Mouse (Mus musculus): Measurements from ENCODE around the gene Tff1.

The Tff1 gene

GRCm38 (mm10) chr17:31152966-31153499 is 12.0 kb downstream of the Tff1 start:
- no peak for DNase-seq

DNA sequence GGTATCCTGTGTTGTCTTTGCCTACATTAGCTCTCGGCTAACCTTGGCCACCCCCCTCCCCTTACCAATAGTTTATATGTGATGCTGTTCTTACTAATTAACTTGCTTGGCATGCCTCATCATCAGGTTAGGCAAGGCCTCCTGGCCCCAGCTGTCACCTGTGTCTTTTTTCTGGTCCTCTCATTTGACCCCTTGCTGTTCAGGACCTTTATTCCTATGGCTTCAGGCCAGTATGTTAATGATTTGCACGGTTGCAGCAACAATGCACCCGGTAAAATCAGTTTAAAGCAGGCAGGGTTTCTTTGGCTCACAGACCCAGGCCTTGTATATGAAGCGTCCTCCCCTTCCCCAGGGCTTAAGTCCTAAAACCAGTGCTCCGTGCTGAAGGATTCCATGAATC is 12.6 kb downstream of the Tff1 start:
- no peak for DNase-seq

- DNase-seq, result no peak
These were observed 19.1 kb downstream of the Tff1 start for GRCm38 (mm10) chr17:31145998-31146397.

DNA sequence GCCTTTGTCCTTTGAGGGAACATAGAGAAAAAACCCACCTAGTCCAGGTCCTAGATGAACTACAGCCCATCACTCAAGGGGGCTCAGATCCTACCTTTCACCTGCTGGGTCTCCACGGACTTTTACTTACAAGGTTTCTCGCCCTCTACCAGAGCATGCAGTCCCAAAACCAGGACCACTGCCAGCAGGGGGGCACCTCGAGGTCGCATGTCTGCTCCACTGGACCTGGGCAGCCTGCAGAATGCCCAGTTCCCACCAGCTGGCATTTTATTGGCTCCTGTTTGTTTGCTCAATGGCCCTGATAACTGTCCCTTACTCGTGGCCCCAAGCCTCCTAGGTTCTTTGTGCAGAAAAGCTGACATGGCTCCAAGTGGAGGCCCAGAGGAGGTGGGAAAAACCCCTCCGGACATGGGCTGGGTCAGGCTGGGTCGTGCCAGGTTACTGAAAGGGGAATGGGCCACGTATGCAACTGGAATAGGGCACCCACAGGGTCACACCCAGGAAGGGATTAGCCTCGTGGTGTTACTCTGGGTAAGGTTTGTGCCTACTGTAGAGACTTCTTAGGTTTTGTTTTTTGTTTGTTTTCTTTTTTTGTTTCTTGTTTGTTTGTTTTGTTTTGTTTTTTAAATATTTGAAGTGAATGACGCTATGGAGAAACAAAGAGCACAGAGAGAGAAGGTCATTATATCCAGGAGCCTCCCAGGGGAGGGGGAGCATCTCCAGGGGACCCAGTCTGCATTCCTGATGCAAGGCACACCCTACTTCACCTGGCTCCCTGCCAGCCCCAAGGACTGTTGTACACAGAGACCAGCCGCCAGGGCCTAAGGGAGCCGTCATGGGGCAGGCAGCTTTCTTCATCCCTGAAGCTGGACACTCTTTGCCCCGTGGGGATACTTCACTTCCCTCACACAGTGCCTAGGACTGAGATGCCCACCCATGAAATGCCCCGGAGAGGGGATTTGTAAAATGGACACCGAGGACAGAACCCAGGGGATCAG is 20.7 kb downstream of the Tff1 start, which contains the start of gene Tff2:
Tff2 (minus strand) TSS at position 243 of the 998 bp plus-strand sequence.
- DNase-seq, result peak; percentile 12 to 41

DNA sequence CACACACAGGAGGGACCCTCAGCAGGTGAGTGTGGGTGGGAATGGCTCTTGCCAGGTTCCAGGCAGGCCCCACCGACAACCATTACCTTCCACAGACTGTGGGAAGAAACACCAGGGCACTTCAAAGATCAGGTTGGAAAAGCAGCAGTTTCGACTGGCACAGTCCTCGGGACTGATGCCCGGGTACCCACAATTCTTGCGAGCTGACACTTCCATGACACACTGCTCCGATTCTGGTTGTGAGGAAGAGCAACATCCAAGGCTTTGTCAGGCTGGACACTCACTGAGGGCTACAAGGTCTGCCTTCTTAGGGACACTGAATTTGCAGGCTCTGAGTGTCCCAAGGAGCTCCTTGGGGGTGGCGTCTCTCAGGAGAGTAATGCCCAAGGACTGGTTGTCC is 23.0 kb downstream of the Tff1 start:
- no peak for DNase-seq

DNA sequence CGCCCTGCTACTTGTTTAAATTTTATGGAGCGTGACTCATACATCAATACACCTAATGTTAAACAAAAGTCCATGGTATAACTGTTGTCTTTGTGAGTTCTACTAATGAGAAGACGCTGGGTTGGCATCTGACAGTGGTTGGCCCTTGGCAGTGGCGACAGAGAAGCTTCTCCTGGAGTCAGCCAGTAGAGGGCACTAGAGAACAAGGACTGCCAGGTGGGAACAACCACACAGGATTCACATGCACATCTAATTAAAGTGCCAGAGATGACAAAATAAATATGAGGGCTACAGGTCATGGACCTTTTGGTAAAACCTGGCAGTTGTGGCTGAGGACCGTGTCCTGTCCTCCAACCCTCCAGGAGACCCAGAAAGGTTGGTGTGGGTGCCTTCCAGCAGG is 26.7 kb downstream of the Tff1 start:
- DNase-seq, result peak; percentile 36 to 73

GRCm38 (mm10) chr17:31136821-31137220 is 28.3 kb downstream of the Tff1 start:
- DNase-seq, result no peak

DNA sequence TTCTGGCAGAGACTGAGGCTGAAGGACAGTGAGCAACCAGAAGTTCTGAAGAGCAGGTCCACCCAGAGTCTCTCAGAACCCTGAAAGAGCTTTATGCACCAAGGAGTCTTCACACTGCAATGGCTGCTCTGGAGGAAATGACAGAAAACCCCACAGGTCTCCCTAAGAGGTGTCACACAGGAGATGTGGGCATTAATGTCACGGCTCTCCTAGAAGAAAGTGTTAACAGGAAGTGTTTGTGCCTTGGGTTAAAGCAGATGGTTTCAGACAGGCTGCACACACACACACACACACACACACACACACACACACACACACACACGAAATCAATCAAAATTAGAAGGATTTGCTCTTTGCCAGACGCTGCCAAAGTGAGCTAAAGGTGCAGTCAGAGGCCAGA is 28.8 kb downstream of the Tff1 start:
- DNase-seq, result no peak

DNA sequence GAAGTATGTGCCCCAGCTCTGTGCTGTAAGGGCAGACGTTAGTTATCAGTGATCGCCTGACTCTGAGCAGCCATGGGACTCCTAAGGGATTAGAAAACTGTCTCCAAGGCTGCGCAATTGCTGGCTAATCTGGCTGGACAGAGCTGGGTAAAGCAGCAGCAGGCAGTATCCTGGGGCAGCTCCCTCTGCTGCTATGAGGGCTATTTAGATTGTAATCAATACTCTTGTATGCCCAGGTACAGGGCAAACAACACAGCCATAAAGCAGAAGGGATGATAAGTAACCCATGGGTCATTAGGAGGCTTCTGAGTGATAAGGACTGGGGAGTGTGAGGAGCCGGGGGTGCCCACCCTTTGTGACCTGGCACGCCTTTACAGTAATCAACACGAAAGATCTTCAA is 30.2 kb downstream of the Tff1 start:
- no peak for DNase-seq

DNA sequence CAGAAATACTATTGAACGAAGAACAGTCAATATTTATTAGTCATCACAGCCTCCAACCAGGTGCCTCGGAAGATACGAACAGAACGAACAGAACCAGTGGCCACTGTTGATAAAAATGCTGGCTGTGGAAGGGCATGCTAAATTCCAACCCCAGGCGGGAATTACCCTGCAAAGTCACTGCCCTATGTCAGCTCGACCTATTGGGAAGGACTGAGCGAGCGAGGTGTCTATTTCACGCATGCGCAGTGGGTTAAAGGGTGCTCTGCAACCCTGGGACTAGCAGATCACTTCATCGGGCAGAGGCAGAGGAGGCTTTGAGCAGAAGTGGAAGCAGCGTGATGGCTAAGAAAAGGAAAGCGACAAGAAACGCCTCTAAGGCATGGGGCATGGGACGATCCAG is 31.3 kb downstream of the Tff1 start:
- DNase-seq, result no peak

GRCm38 (mm10) chr17:31131269-31131821 is 33.7 kb downstream of the Tff1 start:
- no peak for DNase-seq

DNA sequence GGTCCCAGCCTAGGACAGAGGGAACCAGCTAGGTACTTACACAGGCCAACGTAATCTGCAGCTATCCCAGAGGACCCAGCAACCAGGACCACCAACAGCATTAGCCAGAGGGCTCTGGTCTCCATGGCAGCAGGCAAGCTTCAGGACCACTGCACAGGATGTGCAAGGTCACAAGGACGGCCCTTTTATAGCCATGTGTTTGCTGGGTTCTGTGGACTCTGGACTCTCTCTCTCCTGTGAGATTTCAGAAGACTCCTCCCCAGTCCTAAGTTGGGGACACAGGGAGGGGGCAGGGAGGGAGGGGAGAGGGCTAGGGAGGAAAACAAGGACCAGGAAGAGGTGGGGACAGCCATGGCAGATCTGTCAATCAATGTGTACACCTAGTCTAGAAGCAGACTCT is 35.6 kb downstream of the Tff1 start, which contains the start of gene Tff3:
Tff3 (minus strand) TSS at position 195 of the 400 bp plus-strand sequence.
- no peak for DNase-seq

DNA sequence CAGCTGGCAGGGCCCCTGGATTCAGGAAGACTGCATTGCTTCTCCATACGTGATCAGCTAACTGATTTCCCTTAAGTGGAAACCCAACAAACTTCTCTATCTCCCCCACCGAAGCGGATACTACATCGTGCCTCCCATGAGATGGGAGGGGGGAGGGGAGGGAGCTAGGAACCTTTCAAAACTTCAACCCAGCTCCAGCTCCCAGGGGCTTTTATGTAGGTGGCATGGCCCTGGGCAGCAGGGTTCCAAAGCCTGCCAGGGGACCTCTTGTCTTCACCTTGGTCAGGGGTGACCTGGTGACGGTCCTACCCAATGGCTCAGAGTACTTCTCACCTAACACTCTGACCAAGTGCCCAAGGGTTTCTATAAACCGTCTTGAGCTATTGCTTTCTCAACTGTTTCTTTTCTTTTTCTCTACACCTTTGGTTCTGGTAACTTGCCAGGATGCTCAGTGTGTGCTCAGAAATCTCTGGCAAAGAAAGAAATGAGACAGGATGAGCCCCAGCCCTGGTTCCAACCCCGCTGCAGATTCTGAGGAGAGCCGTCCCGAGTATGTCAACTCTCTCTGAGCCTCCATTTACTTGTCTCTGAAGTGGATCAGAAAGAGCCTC is 36.3 kb downstream of the Tff1 start:
- no peak for DNase-seq

DNA sequence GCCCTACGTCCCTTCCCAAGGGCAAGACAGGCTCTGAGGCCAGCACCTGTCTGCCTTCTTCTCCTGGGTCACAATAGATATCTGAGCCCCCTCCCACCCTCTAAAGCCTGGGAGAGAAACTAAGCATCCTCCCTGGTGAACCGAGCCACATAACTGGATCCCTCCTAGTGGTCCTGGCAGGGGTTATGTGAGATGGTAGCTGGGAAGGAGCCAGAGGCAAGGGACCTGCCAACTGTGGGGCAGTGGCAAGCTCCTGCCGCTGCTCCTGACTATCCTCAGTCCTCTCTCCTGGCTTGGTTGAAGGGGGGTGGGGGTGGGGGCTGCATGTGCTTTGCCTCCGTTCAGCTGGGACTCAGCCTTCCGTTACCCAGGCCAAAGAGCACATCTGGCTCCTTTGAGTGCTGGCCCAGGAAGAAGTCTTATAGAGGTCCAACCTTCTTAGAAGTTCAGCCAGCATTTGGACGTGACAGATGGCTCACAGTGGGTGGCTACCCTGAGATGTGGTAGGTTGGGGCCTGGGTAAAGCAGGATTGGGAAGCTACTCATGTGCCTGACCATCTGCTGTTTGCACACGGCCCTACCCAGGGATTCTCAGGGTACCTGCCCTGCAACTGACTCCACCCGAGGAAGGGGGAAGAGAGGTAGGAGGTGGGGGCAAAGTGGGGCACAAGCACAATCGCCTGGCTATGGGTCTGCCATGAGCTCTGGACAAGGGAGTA is 39.4 kb downstream of the Tff1 start:
- no peak for DNase-seq

GRCm38 (mm10) chr17:31121975-31122374 is 43.1 kb downstream of the Tff1 start:
- peak in 1 of 2 experiments; percentile 43 for DNase-seq

DNA sequence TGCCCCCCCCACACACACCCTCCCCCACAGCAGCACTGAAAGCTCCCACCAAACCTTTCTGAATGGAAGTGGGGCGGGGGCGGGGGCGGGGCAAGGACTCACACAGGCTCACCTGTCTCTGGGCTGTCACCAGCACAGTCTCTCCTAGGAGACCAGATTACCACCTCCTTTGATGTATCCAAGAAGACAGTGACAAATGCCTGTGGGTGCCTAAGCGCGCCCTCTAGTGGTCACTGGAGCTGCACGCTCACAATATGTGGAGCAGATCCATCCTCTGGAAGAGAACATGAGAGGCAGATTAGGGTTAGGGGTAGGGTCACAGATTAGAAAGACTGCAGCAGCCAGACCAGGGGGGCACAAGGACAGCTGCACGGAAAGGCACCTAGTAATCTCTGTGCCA is 45.6 kb downstream of the Tff1 start:
- DNase-seq, result peak; percentile 62 to 77

DNA sequence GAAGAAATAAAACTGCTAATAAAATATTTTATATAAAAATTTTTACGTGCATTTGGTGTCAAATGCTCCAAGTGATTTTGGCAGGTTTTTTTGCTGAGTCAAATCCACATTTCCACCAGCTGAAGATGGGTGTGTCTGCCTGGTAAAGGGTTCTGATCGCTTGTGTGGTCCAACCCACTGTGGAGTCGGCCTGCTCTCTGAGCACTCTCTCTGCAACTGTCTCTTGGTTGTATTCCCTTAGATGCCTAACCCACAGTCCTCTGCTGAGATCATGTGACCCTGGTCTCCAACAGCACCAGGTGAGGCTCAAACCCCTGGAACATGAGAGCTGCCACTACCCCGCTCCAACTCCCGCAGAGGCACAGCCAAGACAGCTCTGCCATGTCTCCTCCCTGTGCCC is 47.1 kb downstream of the Tff1 start:
- no peak for DNase-seq

DNA sequence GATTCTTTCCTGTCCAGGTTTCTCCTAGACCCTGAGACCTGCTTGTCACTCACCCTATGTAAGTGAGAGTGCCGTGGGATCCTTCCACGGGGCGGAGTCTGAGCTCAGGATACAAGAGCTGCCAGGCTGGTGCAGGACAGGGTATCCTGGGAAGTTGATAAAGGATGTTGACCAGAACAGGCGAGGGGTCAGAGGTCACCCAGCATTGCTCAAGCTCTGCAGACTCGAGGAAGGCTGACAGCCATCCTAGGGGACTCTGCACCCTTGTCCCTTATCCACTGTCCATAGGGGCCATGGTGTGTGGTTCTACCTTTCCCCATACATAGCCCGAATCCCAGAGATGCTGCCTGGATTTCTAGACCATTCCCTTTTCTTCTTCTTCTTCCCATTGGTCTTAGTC is 49.0 kb downstream of the Tff1 start:
- no peak for DNase-seq

- no peak for DNase-seq
These were observed 51.8 kb downstream of the Tff1 start for GRCm38 (mm10) chr17:31113191-31113856.

All from lung, postnatal 4 days (tissue).